Mouse (Mus musculus): ENCODE data around the gene Nudt9.

Gene Nudt9

GRCm38 (mm10) chr5:104036686-104037085 is 9.4 kb upstream of the Nudt9 start:
- DNase-seq (ENCODE audit: low read depth), result no peak

GRCm38 (mm10) chr5:104039154-104039932 is 6.8 kb upstream of the Nudt9 start:
- peak; percentile 44 for DNase-seq (ENCODE audit: low read depth)

DNA sequence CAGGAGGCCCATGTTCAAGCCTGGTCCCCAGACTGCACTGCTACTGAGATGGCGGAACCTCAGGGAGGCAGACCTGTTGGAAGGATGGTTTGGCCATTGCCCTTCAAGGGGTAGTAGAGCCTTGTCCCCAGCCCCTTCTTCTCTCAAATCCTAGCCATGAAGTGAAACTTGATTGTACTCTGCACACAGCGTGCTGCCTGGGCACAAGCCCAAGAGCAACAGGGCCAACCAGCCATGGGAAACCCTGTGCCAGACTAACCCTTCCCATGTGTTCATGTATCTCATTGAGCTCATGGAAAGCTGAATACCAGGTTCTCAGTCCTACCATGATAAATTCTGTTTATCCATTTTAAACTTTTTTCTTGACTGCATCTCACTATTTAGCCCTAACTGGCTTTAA is 3.2 kb upstream of the Nudt9 start:
- no peak for DNase-seq (ENCODE audit: low read depth)

DNA sequence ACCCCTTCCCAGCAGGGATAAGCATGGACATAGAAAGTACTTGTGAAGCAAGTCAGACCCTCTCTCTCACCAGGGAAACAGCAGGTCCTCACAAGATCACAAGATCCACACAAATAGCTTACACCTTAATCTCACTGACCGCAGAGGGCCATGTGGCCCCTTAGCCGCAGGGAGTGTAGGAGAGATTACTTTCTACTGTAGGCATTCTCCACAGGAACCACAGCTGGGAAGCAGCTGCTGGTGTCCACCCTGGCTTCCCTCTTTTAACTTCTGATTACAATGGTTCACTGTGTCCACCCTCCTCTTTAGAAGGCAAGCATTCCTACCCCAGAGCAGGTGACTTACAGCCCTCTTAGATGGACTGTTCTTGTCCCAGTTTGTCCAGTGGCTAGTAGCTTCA is 2.4 kb upstream of the Nudt9 start:
- DNase-seq (ENCODE audit: low read depth), result no peak

DNA sequence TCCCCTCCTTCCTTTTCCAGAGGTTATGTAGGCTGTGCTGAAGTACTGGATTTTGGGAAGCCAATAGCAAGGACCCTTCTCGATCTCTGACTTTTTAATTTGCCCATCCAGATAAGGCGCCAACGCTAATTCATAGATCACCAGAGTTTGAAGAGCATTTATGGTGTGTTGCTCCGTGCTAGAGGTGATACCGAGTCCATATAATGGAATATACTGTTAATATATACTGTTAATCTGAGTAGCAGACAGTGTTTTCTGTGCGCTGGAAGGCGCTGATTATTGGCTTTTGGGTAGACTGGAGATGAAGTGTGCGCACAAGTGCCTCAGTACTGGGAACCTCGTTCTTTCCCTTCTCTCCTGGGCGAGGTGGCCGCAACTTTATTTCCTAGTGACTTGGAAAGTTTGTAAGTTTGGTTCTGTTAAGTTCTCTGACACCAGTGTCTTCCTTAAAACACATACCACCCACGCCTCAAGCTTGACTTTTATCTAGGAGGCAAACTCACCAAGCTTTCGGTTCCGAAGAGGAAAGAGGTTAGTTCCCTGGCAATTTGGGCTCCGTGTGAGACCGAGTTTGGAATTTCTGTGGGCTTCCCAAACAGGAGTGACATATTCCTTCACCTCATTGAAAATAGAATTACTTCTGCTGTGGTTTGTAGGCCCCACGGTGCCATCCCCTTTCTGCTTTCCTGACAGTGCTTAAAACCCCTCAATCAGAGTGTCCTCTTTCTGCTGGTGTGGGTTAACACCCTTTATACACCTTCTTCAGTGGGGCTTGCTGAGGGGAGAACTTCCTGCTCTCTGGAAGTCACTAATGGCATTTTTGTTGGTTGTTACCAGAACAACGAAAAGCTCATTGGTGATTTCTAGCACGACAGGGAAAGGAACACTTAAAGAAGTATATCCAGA is 1.3 kb downstream of the Nudt9 start:
- no peak for DNase-seq (ENCODE audit: low read depth)

DNA sequence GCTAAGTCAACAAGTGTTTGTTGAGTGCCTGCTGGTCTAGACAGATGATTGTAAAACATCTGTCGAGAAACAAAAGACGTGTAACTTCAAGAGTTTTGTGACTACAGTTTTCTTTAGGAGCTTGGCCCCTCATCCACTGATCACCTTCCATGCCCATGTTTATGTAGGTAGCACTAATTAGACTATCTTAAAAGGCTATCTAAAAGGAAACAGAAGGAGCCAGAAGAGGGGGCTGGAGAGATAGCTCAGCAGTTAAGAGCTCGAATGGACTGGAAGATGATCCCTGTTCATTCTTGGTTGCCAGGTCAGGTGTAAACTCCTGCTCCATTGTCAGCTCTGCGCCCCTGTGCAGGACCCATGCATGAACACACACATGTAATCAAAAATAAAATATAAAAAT is 2.0 kb downstream of the Nudt9 start:
- no peak for DNase-seq (ENCODE audit: low read depth)

GRCm38 (mm10) chr5:104052956-104053355 is 6.8 kb downstream of the Nudt9 start:
- no peak for DNase-seq (ENCODE audit: low read depth)

DNA sequence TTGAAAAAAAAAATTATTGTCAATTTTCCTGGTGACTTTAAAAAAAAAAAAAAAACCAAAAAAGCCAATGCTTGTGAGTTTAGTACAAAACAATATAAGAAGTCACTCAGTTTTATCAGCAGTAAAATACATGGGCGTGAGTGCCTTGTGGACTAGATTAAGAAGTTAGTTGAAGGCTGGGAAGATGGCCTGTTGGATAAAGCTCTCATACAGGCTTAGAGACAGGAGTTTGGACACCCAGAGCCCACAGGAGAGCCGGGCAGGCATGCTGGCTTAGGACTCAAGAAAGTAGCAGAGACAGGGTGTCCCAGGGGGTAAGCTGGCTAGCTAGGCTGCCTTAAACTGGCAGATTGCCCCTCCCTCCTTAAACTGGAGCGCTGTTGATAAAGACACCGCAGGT is 8.8 kb downstream of the Nudt9 start:
- peak; percentile 70 for DNase-seq (ENCODE audit: low read depth)

DNA sequence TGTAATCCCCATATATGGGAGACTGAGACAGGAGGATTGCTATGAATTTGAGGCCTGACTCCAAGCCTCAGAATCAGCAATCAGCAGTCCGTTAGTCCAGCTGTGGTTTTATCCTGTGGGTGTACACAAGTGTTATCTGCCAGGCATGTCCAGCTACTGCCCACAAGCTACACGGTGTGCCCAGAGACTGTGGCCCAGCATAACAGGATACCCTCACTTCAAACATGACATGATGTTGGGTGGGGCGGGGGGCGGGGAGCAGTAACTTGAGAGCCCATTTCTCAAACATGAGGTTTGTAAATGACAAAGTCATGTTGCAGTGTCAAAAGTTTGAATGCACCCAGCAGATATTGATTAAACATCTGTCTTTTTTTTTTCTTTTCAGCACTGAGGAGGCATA is 9.7 kb downstream of the Nudt9 start:
- DNase-seq (ENCODE audit: low read depth), result no peak

DNA sequence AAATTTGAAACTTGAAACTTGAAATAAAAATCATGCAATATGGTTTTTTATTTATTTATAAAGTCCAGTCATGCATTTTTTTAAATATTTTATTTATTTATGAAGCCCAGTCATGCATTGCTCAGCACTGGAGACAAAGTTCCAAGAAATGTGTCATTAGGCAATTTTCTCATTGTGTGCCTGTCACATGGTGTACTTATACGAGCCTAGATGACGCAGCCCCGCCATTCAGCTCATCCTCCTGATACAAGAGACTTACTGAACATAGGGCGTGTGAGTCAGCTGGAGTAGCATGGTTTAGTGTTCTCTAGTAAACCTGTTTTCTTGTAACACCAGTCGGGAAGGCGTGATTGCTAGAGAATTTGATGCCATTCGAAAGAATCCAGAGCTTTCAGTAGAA is 10.2 kb downstream of the Nudt9 start:
- no peak for DNase-seq (ENCODE audit: low read depth)

- DNase-seq (ENCODE audit: low read depth), result no peak
Measured at GRCm38 (mm10) chr5:104058021-104058420, 11.9 kb downstream of the Nudt9 start.

DNA sequence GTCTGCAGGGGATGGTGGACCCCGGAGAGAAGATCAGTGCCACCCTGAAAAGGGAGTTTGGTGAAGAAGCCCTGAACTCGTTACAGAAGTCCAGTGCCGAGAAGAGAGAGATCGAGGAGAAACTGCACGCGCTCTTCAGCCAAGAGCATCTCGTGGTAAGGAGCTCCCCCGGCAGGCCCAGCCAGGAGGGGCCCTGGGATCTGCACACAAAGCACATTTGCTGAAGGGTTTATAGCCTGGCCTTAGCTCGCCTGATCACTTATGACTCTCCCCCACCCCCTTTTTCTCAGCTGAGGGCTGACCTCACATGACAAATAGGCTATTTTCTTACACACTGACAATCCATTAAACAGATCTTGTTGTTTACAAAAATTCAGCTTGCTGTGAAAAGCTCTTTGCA is 13.5 kb downstream of the Nudt9 start:
- no peak for DNase-seq (ENCODE audit: low read depth)

- no peak for DNase-seq (ENCODE audit: low read depth)
Measured at GRCm38 (mm10) chr5:104060429-104060828, 14.3 kb downstream of the Nudt9 start.

GRCm38 (mm10) chr5:104061936-104062772 is 16.0 kb downstream of the Nudt9 start:
- DNase-seq (ENCODE audit: low read depth), result no peak

- DNase-seq (ENCODE audit: low read depth), result no peak
Measured at GRCm38 (mm10) chr5:104062773-104063551, 16.9 kb downstream of the Nudt9 start.

GRCm38 (mm10) chr5:104068751-104069150 is 22.6 kb downstream of the Nudt9 start:
- DNase-seq (ENCODE audit: low read depth), result no peak

- no peak for DNase-seq (ENCODE audit: low read depth)
Measured at GRCm38 (mm10) chr5:104071048-104071447, 24.9 kb downstream of the Nudt9 start.

- DNase-seq (ENCODE audit: low read depth), result no peak
Measured at GRCm38 (mm10) chr5:104072272-104072886, 26.3 kb downstream of the Nudt9 start.

GRCm38 (mm10) chr5:104073602-104074001 is 27.5 kb downstream of the Nudt9 start:
- DNase-seq (ENCODE audit: low read depth), result no peak

GRCm38 (mm10) chr5:104074388-104074787 is 28.3 kb downstream of the Nudt9 start:
- DNase-seq (ENCODE audit: low read depth), result no peak

- DNase-seq (ENCODE audit: low read depth), result no peak
Measured at GRCm38 (mm10) chr5:104076361-104076760, 30.3 kb downstream of the Nudt9 start.
